ENCODE assay signal across 25 mouse cellular contexts in genomic region chr6:107575405-107575804, GRCm38 (mm10). TPM values are rescaled to one million over a fixed set of nuclear protein-coding genes. Genes with fewer than 3 reads are reported as not detected.
"Had no signal": no experiment of that assay in that cellular context is flagged by ENCODE, and none has a peak within 500 bp of the region (broad histone marks: within the 10 kb centered on the region; RNA-seq: fewer than 3 reads in every experiment).

No protein-coding gene starts in this region.

- ATAC-seq: hindbrain, embryonic 16.5 days; inflammation-experienced regulatory T-cells, adult 6 months; intestine, embryonic 15.5 days; intestine, postnatal 0 days had no signal

- H3K36me3 ChIP-seq: heart, embryonic 10.5 days; heart, embryonic 12.5 days; intestine, embryonic 15.5 days; liver, embryonic 13.5 days had no signal

- H3K9me3 ChIP-seq: heart, embryonic 10.5 days; heart, embryonic 12.5 days; hindbrain, embryonic 10.5 days; intestine, embryonic 15.5 days; limb, embryonic 13.5 days; liver, embryonic 13.5 days had no signal

- H3K27me3 ChIP-seq: heart, embryonic 12.5 days; intestine, embryonic 15.5 days; limb, embryonic 13.5 days; liver, embryonic 13.5 days had no signal

- H3K27ac ChIP-seq: gastrocnemius, adult 2 months; heart, embryonic 10.5 days; hindbrain, embryonic 10.5 days; hindbrain, embryonic 14.5 days; intestine, embryonic 15.5 days; layer of hippocampus, adult 2 months; left cerebral cortex, adult 2 months; limb, embryonic 13.5 days; liver, embryonic 13.5 days had no signal

- DNase-seq: gastrocnemius, adult 2 months; gastrocnemius, postnatal 10 days; gastrocnemius, postnatal 25 days; heart, adult 18-20 months; heart, postnatal 10 days; heart, postnatal 4 days; kidney, adult 18-20 months; kidney, adult 8-10 months; kidney, postnatal 10 days; kidney, postnatal 25 days; kidney, postnatal 4 days; liver; liver, embryonic 13.5 days had no signal

- H3K4me1 ChIP-seq: heart, embryonic 10.5 days; heart, embryonic 12.5 days; hindbrain, embryonic 10.5 days; intestine, embryonic 15.5 days; liver, embryonic 13.5 days had no signal

- H3K4me3 ChIP-seq: gastrocnemius, adult 2 months; heart, embryonic 10.5 days; heart, embryonic 12.5 days; hindbrain, embryonic 10.5 days; intestine, embryonic 15.5 days; layer of hippocampus, adult 2 months; left cerebral cortex, adult 2 months; limb, embryonic 13.5 days; liver, embryonic 13.5 days had no signal

- H3K9ac ChIP-seq: heart, embryonic 12.5 days; hindbrain, embryonic 14.5 days; intestine, embryonic 15.5 days; limb, embryonic 13.5 days; liver, embryonic 13.5 days had no signal

- H3K4me2 ChIP-seq: heart, embryonic 12.5 days; hindbrain, embryonic 14.5 days; intestine, embryonic 15.5 days; limb, embryonic 13.5 days; liver, embryonic 11.5 days; liver, embryonic 13.5 days had no signal

RNA-seq across cellular contexts. Expression of gene Lrrn1, which starts 45.8 kb away (rescaled TPM):
- polyA plus RNA-seq: inflammation-experienced regulatory T-cells, adult 6 months had no signal
